In genomic region chr4:117218517-117219219, GRCm38 (mm10) we compare ENCODE assay signal across 9 mouse cellular contexts. TPM values are rescaled to one million over a fixed set of nuclear protein-coding genes. Genes with fewer than 3 reads are reported as not detected.
DNase-seq lines count a peak whose midpoint lies in the region; ATAC-seq and TF ChIP-seq lines count a peak whose summit lies in the region.
"Had no signal": no experiment of that assay in that cellular context is flagged by ENCODE, and none has a peak within 500 bp of the region (broad histone marks: within the 10 kb centered on the region; RNA-seq: fewer than 3 reads in every experiment).

No protein-coding gene starts in this region.

- H3K4me3 ChIP-seq in MEL (ENCODE audit: control insufficient read depth in 1 of 2, insufficient read depth in 1 of 2, low read depth in 2 of 2, low read length in 2 of 2): peak overlapping the region in 1 of 2 experiments; percentile 4; a peak in 1 of 4 replicates
- H3K4me3 ChIP-seq in kidney, embryonic 15.5 days (replicated peaks): no peak overlapping the region
- H3K4me3 ChIP-seq: liver, embryonic 15.5 days had no signal

- no peaks in the 10 kb centered on the region for H3K27me3 ChIP-seq in MEL (ENCODE audit: control insufficient read depth in 1 of 2, insufficient read depth in 2 of 2, low read length in 2 of 2)
- H3K27me3 ChIP-seq in kidney, embryonic 15.5 days: no peaks in the 10 kb centered on the region
- H3K27me3 ChIP-seq: liver, embryonic 15.5 days had no signal

- TF ChIP-seq RAD21 in MEL (IDR thresholded peaks at IDR 0.05; ENCODE audit: low read depth, low read length): peak; percentile 56

- H3K9me3 ChIP-seq in MEL (replicated peaks; ENCODE audit: insufficient read depth, low read length): no peaks in the 10 kb centered on the region
- H3K9me3 ChIP-seq in kidney, embryonic 15.5 days (replicated peaks): no peaks in the 10 kb centered on the region
- H3K9me3 ChIP-seq: liver, embryonic 15.5 days had no signal

- H3K4me1 ChIP-seq in MEL (ENCODE audit: control insufficient read depth in 1 of 2, insufficient read depth in 2 of 2, low read length in 2 of 2): peaks cover 5 to 18% of the 10 kb centered on the region in 2 experiments; a peak in 3 of 4 replicates
- peaks cover 6% of the 10 kb centered on the region for H3K4me1 ChIP-seq in kidney, embryonic 15.5 days

- 37% methylated on average over 10 of the region's 10 CpGs for WGBS in kidney, embryonic 15.5 days

- no peak for TF ChIP-seq POLR2A in MEL (IDR thresholded peaks at IDR 0.05; ENCODE audit: control insufficient read depth in 1 of 2, insufficient read depth in 1 of 2, low read depth in 1 of 2, low read length in 2 of 2, poor library complexity in 1 of 2)

- peak overlapping the region; percentile 17; the same call in 1 of the 2 replicates for H3K9ac ChIP-seq in MEL (ENCODE audit: control insufficient read depth, low read depth, low read length, poor library complexity, severe bottlenecking)
- no peak overlapping the region for H3K9ac ChIP-seq in kidney, embryonic 15.5 days
- H3K9ac ChIP-seq: liver, embryonic 15.5 days had no signal

- peak; percentile 82 to 94 (median 91) for TF ChIP-seq CTCF in MEL (IDR thresholded peaks at IDR 0.05 in 2 of 3, conservative IDR thresholded peaks at IDR 0.05 in 1 of 3; ENCODE audit: control insufficient read depth in 1 of 3, insufficient read depth in 1 of 3, low read depth in 2 of 3, low read length in 3 of 3, poor library complexity in 1 of 3, severe bottlenecking in 1 of 3)

- peaks cover 0 to 16% of the 10 kb centered on the region in 2 experiments; a peak in 2 of 4 replicates for H3K36me3 ChIP-seq in MEL (ENCODE audit: control insufficient read depth in 1 of 2, insufficient read depth in 2 of 2, low read length in 2 of 2)
- H3K36me3 ChIP-seq in kidney, embryonic 15.5 days: no peaks in the 10 kb centered on the region
- H3K36me3 ChIP-seq: liver, embryonic 15.5 days had no signal

- H3K27ac ChIP-seq in MEL (ENCODE audit: control insufficient read depth, low read depth, low read length): no peak overlapping the region
- H3K27ac ChIP-seq in kidney, embryonic 15.5 days: no peak overlapping the region
- H3K27ac ChIP-seq: liver, embryonic 15.5 days had no signal

- no peaks in the 10 kb centered on the region for H3K79me2 ChIP-seq in MEL (ENCODE audit: control insufficient read depth, insufficient read depth, low read length, poor library complexity)

- peak; percentile 58 for DNase-seq in CD4-positive helper T cell, adult 2 months (ENCODE audit: low read depth, low spot score)
- peak; percentile 78 for DNase-seq in MEL (ENCODE audit: low read depth, low spot score)
- DNase-seq in cerebellum, postnatal 25 days: peak; percentile 59 to 70
- peak; percentile 26 to 28 for DNase-seq in heart, adult 9 months (ENCODE audit: low spot score in 2 of 2)
- DNase-seq in lung, adult 18-20 months: peak; percentile 39 to 55
- DNase-seq in urinary bladder, adult 18-20 months (ENCODE audit: low spot score in 2 of 2): no peak

- H3K4me2 ChIP-seq in kidney, embryonic 15.5 days: no peak overlapping the region
- H3K4me2 ChIP-seq: liver, embryonic 15.5 days had no signal

- no peak for TF ChIP-seq EP300 in MEL (IDR thresholded peaks at IDR 0.05; ENCODE audit: low read depth in 1 of 2, low read length in 2 of 2)

- ATAC-seq in kidney, embryonic 15.5 days (replicated peaks; ENCODE audit: low FRiP score): peak; percentile 73; the same call in 1 of the 2 replicates
- ATAC-seq in neutrophil, adult 5-6 weeks (ENCODE audit: extremely low read depth, insufficient number of reproducible peaks, low FRiP score, poor library complexity, severe bottlenecking): peak; percentile 83

TF ChIP-seq in MEL, 35 proteins besides CTCF, POLR2A, EP300 and RAD21:
- TF ChIP-seq CHD1 (IDR thresholded peaks at IDR 0.05; ENCODE audit: low read depth, low read length) (no peak), USF1 (IDR thresholded peaks at IDR 0.05; ENCODE audit: low read depth, low read length) (peak; percentile 61; the same call in 1 of the 2 replicates), MAZ (IDR thresholded peaks at IDR 0.05; ENCODE audit: low read depth, low read length) (no peak), ZKSCAN1 (IDR thresholded peaks at IDR 0.05; ENCODE audit: low read depth, low read length) (0 out of 2 replicates have a peak, but pooled peaks have one; percentile 38), POLR2AphosphoS5 (IDR thresholded peaks at IDR 0.05; ENCODE audit: borderline replicate concordance, low read depth, low read length) (no peak), ETS1 (IDR thresholded peaks at IDR 0.05; ENCODE audit: low read depth, low read length) (no peak), MAX (IDR thresholded peaks at IDR 0.05; ENCODE audit: low read length) (peak; percentile 72), UBTF (IDR thresholded peaks at IDR 0.05; ENCODE audit: borderline replicate concordance, insufficient read depth, low read depth, low read length) (no peak), TCF12 (IDR thresholded peaks at IDR 0.05; ENCODE audit: low read depth, low read length) (no peak), CHD2 (IDR thresholded peaks at IDR 0.05; ENCODE audit: low read length) (no peak), BHLHE40 (IDR thresholded peaks at IDR 0.05; ENCODE audit: borderline replicate concordance, low read depth, low read length) (peak; percentile 41; the same call in 1 of the 2 replicates), ZNF384 (IDR thresholded peaks at IDR 0.05; ENCODE audit: low read depth, low read length) (no peak), MYC (IDR thresholded peaks at IDR 0.05; ENCODE audit: low read depth, low read length) (peak; percentile 85), E2F4 (IDR thresholded peaks at IDR 0.05; ENCODE audit: borderline replicate concordance, low read depth, low read length) (no peak), GABPA (IDR thresholded peaks at IDR 0.05; ENCODE audit: low read depth, low read length) (no peak), SIN3A (IDR thresholded peaks at IDR 0.05; ENCODE audit: low read length) (no peak; the same call in 1 of the 2 replicates), MXI1 (IDR thresholded peaks at IDR 0.05; ENCODE audit: low read depth, low read length) (peak; percentile 74), ELF1 (IDR thresholded peaks at IDR 0.05; ENCODE audit: low read depth, low read length) (no peak), HCFC1 (IDR thresholded peaks at IDR 0.05; ENCODE audit: low read depth, low read length) (peak; percentile 44; the same call in 1 of the 2 replicates), MYB (IDR thresholded peaks at IDR 0.05; ENCODE audit: low read depth, low read length) (0 out of 2 replicates have a peak, but pooled peaks have one; percentile 14), KAT2A (conservative IDR thresholded peaks at IDR 0.05; ENCODE audit: low read depth, low read length) (no peak), TBP (IDR thresholded peaks at IDR 0.05; ENCODE audit: low read depth, low read length) (no peak), TAL1 (IDR thresholded peaks at IDR 0.05; ENCODE audit: low read length) (no peak), SMC3 (IDR thresholded peaks at IDR 0.05; ENCODE audit: low read depth, low read length) (peak; percentile 59), NRF1 (IDR thresholded peaks at IDR 0.05; ENCODE audit: insufficient read depth, low read depth, low read length, poor library complexity, severe bottlenecking) (no peak), ZC3H11A (IDR thresholded peaks at IDR 0.05; ENCODE audit: low read depth, low read length) (peak; percentile 37; the same call in 1 of the 2 replicates), USF2 (IDR thresholded peaks at IDR 0.05; ENCODE audit: borderline replicate concordance in 1 of 2, insufficient read depth in 1 of 2, low read depth in 1 of 2, low read length in 2 of 2) (no peak), NELFE (IDR thresholded peaks at IDR 0.05; ENCODE audit: low read depth, low read length) (no peak; the same call in 1 of the 2 replicates), MEF2A (IDR thresholded peaks at IDR 0.05; ENCODE audit: extremely low read depth, insufficient replicate concordance, low read depth, low read length, poor library complexity, severe bottlenecking) (no peak), JUND (IDR thresholded peaks at IDR 0.05; ENCODE audit: low read depth, low read length) (no peak)
TF ChIP-seq in MEL: peak in this region for 10.

RNA-seq across cellular contexts. Expression of gene Tmem53, which starts 33.1 kb away (rescaled TPM):
- total RNA-seq in MEL (2012; rRNA removed): 0.36 and 0.65 TPM in 2 replicates
- polyA plus RNA-seq in MEL (2012; ENCODE audit: insufficient read depth in 1 of 2, insufficient read length in 2 of 2, low read depth in 1 of 2, low replicate concordance in 2 of 2, missing spikeins in 1 of 2): 1 to 10 TPM in 1 of 2 experiments, not detected in 1; 1.3 TPM
- polyA plus RNA-seq in kidney, embryonic 15.5 days (2015; fragmentation: Nextera tagmentation; extraction: Ambion mirVana): 14.9 and 16.5 TPM in 2 replicates
- total RNA-seq in neutrophil, adult 5-6 weeks (2017): not detected in 2 replicates

RNA-seq across cellular contexts. Expression of gene Armh1, which starts 33.3 kb away (rescaled TPM):
- not detected in 2 replicates for total RNA-seq in MEL (2012; rRNA removed)
- polyA plus RNA-seq in MEL (2012; ENCODE audit: insufficient read depth in 1 of 2, insufficient read length in 2 of 2, low read depth in 1 of 2, low replicate concordance in 2 of 2, missing spikeins in 1 of 2): not detected
- 0.12 and 0.38 TPM in 2 replicates for polyA plus RNA-seq in kidney, embryonic 15.5 days (2015; fragmentation: Nextera tagmentation; extraction: Ambion mirVana)
- not detected in 2 replicates for total RNA-seq in neutrophil, adult 5-6 weeks (2017)

RNA-seq across cellular contexts. Expression of gene Kif2c, which starts 36.2 kb away (rescaled TPM):
- total RNA-seq in MEL (2012; rRNA removed): 32.6 and 36.7 TPM in 2 replicates
- polyA plus RNA-seq in MEL (2012; ENCODE audit: insufficient read depth in 1 of 2, insufficient read length in 2 of 2, low read depth in 1 of 2, low replicate concordance in 2 of 2, missing spikeins in 1 of 2): 10 to 100 TPM in 1 of 2 experiments, not detected in 1; 45.1 TPM
- 75.6 and 76.0 TPM in 2 replicates for polyA plus RNA-seq in kidney, embryonic 15.5 days (2015; fragmentation: Nextera tagmentation; extraction: Ambion mirVana)
- 0.35 TPM in 1 of 2 replicates, not detected in the other for total RNA-seq in neutrophil, adult 5-6 weeks (2017)

Comparison
In these comparisons a context has a peak if more than half of its experiments do, and no peak if none do; other contexts are left out.
1. DNase-seq: peak in CD4-positive helper T cell, adult 2 months (single experiment), MEL (single experiment), cerebellum, postnatal 25 days (2 of 2), heart, adult 9 months (2 of 2) and lung, adult 18-20 months (2 of 2); none in urinary bladder, adult 18-20 months (0 of 2).
2. RNA of gene Kif2c, which starts 36.2 kb away (total RNA-seq): 32.6 to 36.7 TPM in MEL; 0.35 TPM in neutrophil, adult 5-6 weeks; every median in the first group is over 10 times any median in the second.